Mouse (Mus musculus) hindbrain, embryonic 16.5 days (tissue): ENCODE results near the gene Cldn14. TPM values are rescaled to one million over a fixed set of nuclear protein-coding genes. Genes with fewer than 3 reads are reported as not detected.
A peak's percentile ranks its signal among the peaks of the same experiment; 100 is the strongest.

Experiments used
- ATAC-seq: fragments of 200-750 bp; cut with Nextera tagmentation; 2 replicates; pipeline ENCODE4 v1.8.0; 2017; ENCODE audit warnings: moderate TSS enrichment, moderate library complexity
- H3K27ac ChIP-seq: fragments of 300-500 bp; sonication (generic); 2 replicates; pipeline ENCODE4 v1.5.1; 2014; ENCODE audit warnings: low read depth, mild to moderate bottlenecking, control low read depth, low read length, moderate library complexity
- H3K27me3 ChIP-seq: fragments of 300-500 bp; sonication (generic); replicated peaks from 2 replicates; pipeline ENCODE4 v1.6.1; 2014; ENCODE audit warnings: low read length; ENCODE audit not compliant: control insufficient read depth, insufficient read depth
- H3K36me3 ChIP-seq: fragments of 300-500 bp; sonication (generic); 2 replicates; pipeline ENCODE4 v1.6.1; 2014; ENCODE audit warnings: mild to moderate bottlenecking, low read length, moderate library complexity, mixed read lengths; ENCODE audit not compliant: control insufficient read depth, insufficient read depth
- H3K4me1 ChIP-seq: fragments of 300-500 bp; sonication (generic); 2 replicates; pipeline ENCODE4 v1.6.1; 2014; ENCODE audit warnings: low read depth, low read length; ENCODE audit not compliant: control insufficient read depth, insufficient read depth
- H3K4me2 ChIP-seq: fragments of 300-500 bp; sonication (generic); 2 replicates; pipeline ENCODE4 v1.6.1; 2014; ENCODE audit warnings: mild to moderate bottlenecking, low read length, control low read depth, moderate library complexity
- H3K4me3 ChIP-seq: fragments of 300-500 bp; sonication (generic); 2 replicates; pipeline ENCODE4 v1.5.1; 2014; ENCODE audit warnings: mild to moderate bottlenecking, low read length, control low read depth, moderate library complexity
- H3K9ac ChIP-seq: fragments of 300-500 bp; sonication (generic); 2 replicates; pipeline ENCODE4 v1.6.1; 2014; ENCODE audit warnings: low read depth, mild to moderate bottlenecking, control low read depth, low read length, moderate library complexity
- H3K9me3 ChIP-seq: fragments of 300-500 bp; sonication (generic); 2 replicates; pipeline ENCODE4 v1.6.1; 2014; ENCODE audit warnings: mild to moderate bottlenecking, low read length, moderate library complexity; ENCODE audit not compliant: control insufficient read depth
- WGBS: fragments of 180-500 bp; shearing (Covaris S2); extraction: QIAGEN DNeasy Blood & Tissue Kit; methylation state at CpG from one replicate; pipeline ENCODE4 v1.1.7; 2014; 5-methylcytosine and 5-hydroxymethylcytosine counted together
- polyA plus RNA-seq: library from polyadenylated mRNA; unstranded; fragments of >200 nt; fragmentation: Nextera tagmentation; extraction: Ambion mirVana; gene quantifications from 2 replicates; pipeline ENCODE4 v1.2.1, GENCODE M21; 2015

Gene Cldn14
- not detected in 2 replicates for polyA plus RNA-seq

GRCm38 (mm10) chr16:94008737-94009136, at the start of gene Cldn14:
TSS of gene Cldn14 (minus strand) at chr16:94008837.
- H3K4me2 ChIP-seq: no peak within 1 kb of the TSS
- H3K36me3 ChIP-seq: no peaks in the 10 kb centered on the region
- H3K9me3 ChIP-seq: no peaks in the 10 kb centered on the region
- H3K27me3 ChIP-seq: no peaks in the 10 kb centered on the region
- no peak within 1 kb of the TSS for H3K4me3 ChIP-seq
- no peak within 1 kb of the TSS for H3K9ac ChIP-seq
- no peaks in the 10 kb centered on the region; the same call in 1 of the 2 replicates for H3K4me1 ChIP-seq
- no peak for ATAC-seq
- no peak within 1 kb of the TSS for H3K27ac ChIP-seq
- WGBS: 53% methylated on average over 15 of the region's 15 CpGs

DNA sequence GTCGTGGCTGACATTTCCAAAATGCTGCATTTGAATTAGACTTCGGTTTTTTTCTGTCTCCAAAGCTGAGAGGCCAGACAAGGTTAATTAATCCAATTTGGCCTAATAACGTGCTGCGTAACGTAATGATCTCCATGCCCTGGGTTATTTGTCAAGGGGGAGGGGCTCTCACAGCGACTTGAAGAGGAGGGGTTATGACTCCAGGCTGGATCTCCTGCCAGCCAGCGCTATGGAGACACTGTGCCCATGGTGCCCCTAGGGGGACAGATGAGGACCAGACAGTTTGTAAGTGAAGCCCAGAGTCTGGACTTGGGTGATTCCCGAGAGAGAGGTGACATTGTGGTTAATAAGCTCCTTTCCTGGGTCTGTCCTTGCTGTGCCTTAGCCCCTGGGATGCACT, 46.9 kb upstream of the Cldn14 start:
- Histone ChIP-seq H3K27me3 (no peaks in the 10 kb centered on the region; the same call in 1 of the 2 replicates), H3K4me1 (no peaks in the 10 kb centered on the region), H3K36me3 (no peaks in the 10 kb centered on the region), H3K27ac (no peak overlapping the region), H3K9ac (no peak overlapping the region), H3K9me3 (no peaks in the 10 kb centered on the region), H3K4me3 (no peak overlapping the region), H3K4me2 (no peak overlapping the region)
- no peak for ATAC-seq
- 31% methylated on average over 8 of the region's 8 CpGs for WGBS

DNA sequence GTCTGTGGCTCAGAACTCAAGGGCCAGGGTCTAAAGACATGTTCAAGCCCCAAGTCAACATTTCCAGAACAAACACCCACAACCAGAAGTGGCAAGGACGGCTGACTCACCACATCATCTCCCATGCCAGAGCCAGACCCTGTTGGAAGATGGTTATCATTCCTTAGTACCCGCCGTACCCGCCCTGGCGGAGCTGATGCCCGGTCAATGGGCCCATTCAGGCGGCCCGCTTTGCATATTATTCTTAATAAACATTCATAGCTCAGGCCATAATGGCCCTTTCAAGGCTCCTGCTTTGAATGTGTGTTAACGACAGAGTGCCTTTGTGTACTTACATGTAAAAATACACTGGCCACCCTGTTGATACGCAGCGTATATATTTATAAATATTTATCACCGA, 46.5 kb upstream of the Cldn14 start:
- no peaks in the 10 kb centered on the region for H3K36me3 ChIP-seq
- H3K4me1 ChIP-seq: no peaks in the 10 kb centered on the region
- no peak overlapping the region for H3K27ac ChIP-seq
- no peak overlapping the region for H3K4me2 ChIP-seq
- WGBS: 65% methylated on average over 12 of the region's 12 CpGs
- no peak overlapping the region for H3K9ac ChIP-seq
- no peaks in the 10 kb centered on the region for H3K9me3 ChIP-seq
- no peak for ATAC-seq
- no peak overlapping the region for H3K4me3 ChIP-seq
- H3K27me3 ChIP-seq: no peaks in the 10 kb centered on the region; the same call in 1 of the 2 replicates

GRCm38 (mm10) chr16:94050368-94050767, 41.7 kb upstream of the Cldn14 start:
- 83% methylated on average over 3 of the region's 3 CpGs for WGBS
- ATAC-seq: no peak

GRCm38 (mm10) chr16:94044996-94045395, 36.4 kb upstream of the Cldn14 start:
- H3K4me2 ChIP-seq: no peak overlapping the region
- no peaks in the 10 kb centered on the region for H3K36me3 ChIP-seq
- H3K27me3 ChIP-seq: peaks cover 12% of the 10 kb centered on the region
- no peak overlapping the region for H3K27ac ChIP-seq
- no peak overlapping the region for H3K9ac ChIP-seq
- peaks cover 4% of the 10 kb centered on the region; the same call in 1 of the 2 replicates for H3K4me1 ChIP-seq
- H3K9me3 ChIP-seq: no peaks in the 10 kb centered on the region
- ATAC-seq: no peak
- no peak overlapping the region for H3K4me3 ChIP-seq
- WGBS: 62% methylated on average over 7 of the region's 7 CpGs

More at GRCm38 (mm10) chr16:94050368-94050767, 41.7 kb upstream of the Cldn14 start:
- H3K4me3 ChIP-seq: no peak overlapping the region
- no peak overlapping the region for H3K27ac ChIP-seq
- H3K9me3 ChIP-seq: no peaks in the 10 kb centered on the region
- H3K4me1 ChIP-seq: no peaks in the 10 kb centered on the region
- H3K4me2 ChIP-seq: no peak overlapping the region
- no peaks in the 10 kb centered on the region for H3K36me3 ChIP-seq
- H3K27me3 ChIP-seq: no peaks in the 10 kb centered on the region; the same call in none of the 2 replicates
- H3K9ac ChIP-seq: no peak overlapping the region

DNA sequence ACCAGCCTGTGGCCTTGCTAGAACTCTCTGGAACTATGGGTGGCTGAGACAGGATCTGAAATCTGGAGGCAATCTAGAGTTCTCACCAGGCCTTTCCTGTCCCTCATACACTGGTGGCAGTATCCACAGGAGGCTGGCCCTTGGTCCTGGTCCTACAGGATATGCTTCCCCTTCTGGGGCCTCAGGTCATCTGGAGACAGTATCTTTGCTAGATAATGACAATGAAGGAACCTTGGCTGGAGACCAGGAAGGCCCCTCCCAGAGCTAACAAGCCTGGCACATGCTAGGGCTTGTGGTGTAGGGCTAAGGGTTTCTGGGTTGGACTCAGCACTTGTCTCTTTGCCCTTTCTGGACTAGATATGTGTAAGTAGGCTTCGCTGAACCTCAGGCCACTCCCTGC, 35.2 kb upstream of the Cldn14 start:
- no peaks in the 10 kb centered on the region for H3K9me3 ChIP-seq
- WGBS: 82% methylated on average over 1 of the region's 1 CpGs

GRCm38 (mm10) chr16:94041065-94041712, 32.6 kb upstream of the Cldn14 start:
- Histone ChIP-seq H3K4me2 (peak overlapping the region; percentile 34; the same call in 1 of the 2 replicates), H3K27ac (no peak overlapping the region), H3K9ac (no peak overlapping the region), H3K4me1 (peaks cover 4% of the 10 kb centered on the region; the same call in 1 of the 2 replicates), H3K4me3 (no peak overlapping the region), H3K27me3 (peaks cover 15% of the 10 kb centered on the region), H3K9me3 (no peaks in the 10 kb centered on the region), H3K36me3 (no peaks in the 10 kb centered on the region)
- WGBS: 53% methylated on average over 18 of the region's 18 CpGs
- no peak for ATAC-seq

More for the DNA sequence above, 35.2 kb upstream of the Cldn14 start:
- ATAC-seq: no peak
- no peak overlapping the region for H3K4me2 ChIP-seq
- no peak overlapping the region for H3K4me3 ChIP-seq
- no peak overlapping the region for H3K27ac ChIP-seq
- no peak overlapping the region for H3K9ac ChIP-seq
- peaks cover 15% of the 10 kb centered on the region for H3K27me3 ChIP-seq
- peaks cover 4% of the 10 kb centered on the region; the same call in 1 of the 2 replicates for H3K4me1 ChIP-seq
- no peaks in the 10 kb centered on the region for H3K36me3 ChIP-seq

- H3K4me3 ChIP-seq: no peak overlapping the region
- no peak for ATAC-seq
- 23% methylated on average over 16 of the region's 16 CpGs for WGBS
Measured at GRCm38 (mm10) chr16:94040485-94040884, 31.8 kb upstream of the Cldn14 start.

GRCm38 (mm10) chr16:94038986-94039341, 30.3 kb upstream of the Cldn14 start:
- no peaks in the 10 kb centered on the region for H3K9me3 ChIP-seq
- H3K36me3 ChIP-seq: no peaks in the 10 kb centered on the region
- H3K27ac ChIP-seq: no peak overlapping the region
- peaks cover 4% of the 10 kb centered on the region; the same call in 1 of the 2 replicates for H3K4me1 ChIP-seq
- no peak overlapping the region for H3K4me2 ChIP-seq
- no peak overlapping the region for H3K9ac ChIP-seq
- H3K4me3 ChIP-seq: no peak overlapping the region
- H3K27me3 ChIP-seq: peaks cover 15% of the 10 kb centered on the region
- ATAC-seq: no peak
- WGBS: 89% methylated on average over 9 of the region's 9 CpGs

More at GRCm38 (mm10) chr16:94040485-94040884, 31.8 kb upstream of the Cldn14 start:
- peak overlapping the region; percentile 34; the same call in 1 of the 2 replicates for H3K4me2 ChIP-seq
- no peaks in the 10 kb centered on the region for H3K36me3 ChIP-seq
- peaks cover 4% of the 10 kb centered on the region; the same call in 1 of the 2 replicates for H3K4me1 ChIP-seq
- H3K27me3 ChIP-seq: peaks cover 15% of the 10 kb centered on the region
- H3K9me3 ChIP-seq: no peaks in the 10 kb centered on the region
- H3K9ac ChIP-seq: no peak overlapping the region
- H3K27ac ChIP-seq: no peak overlapping the region
